Mouse (Mus musculus): ENCODE measurements around the gene Fbxw11. TPM values are rescaled to one million over a fixed set of nuclear protein-coding genes. Genes with fewer than 3 reads are reported as not detected.
A peak's percentile ranks its signal among the peaks of the same experiment; 100 is the strongest.

Gene Fbxw11
- polyA plus RNA-seq, 1 experiment from 2014 or later, result 65.7 TPM

DNA sequence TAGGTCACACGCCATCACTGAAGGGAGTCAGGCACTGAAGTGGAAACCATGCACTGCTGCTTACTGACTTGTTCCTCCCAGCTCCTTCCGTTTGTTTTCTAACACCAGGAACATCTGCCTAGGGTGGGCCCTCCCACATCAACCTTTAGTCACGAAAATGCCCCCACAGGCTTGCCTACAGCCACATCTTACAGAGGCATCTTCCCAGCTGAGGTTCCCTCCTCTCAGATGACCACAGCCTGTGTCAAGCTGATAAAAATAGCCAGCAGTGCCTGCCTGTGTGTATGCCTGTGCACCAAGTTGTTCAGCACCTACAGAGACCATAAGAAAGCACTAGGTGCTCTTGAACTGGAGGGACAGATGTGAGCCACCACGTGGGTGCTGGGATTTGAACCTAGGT lies 106.3 kb downstream of the Fbxw11 start:
- Histone ChIP-seq H3K4me1 (replicated peaks) (0 out of 2 replicates have a peak, but pooled peaks cover 3% of the 10 kb centered on the region), H3K4me2 (replicated peaks) (no peak overlapping the region), H3K9me3 (no peaks in the 10 kb centered on the region), H3K36me3 (peaks cover 4% of the 10 kb centered on the region), H3K27ac (no peak overlapping the region), H3K27me3 (replicated peaks) (no peaks in the 10 kb centered on the region), H3K4me3 (replicated peaks) (no peak overlapping the region), H3K9ac (no peak overlapping the region)
- ATAC-seq, result no peak
- WGBS, result 74% methylated on average over 4 of the region's 4 CpGs

DNA sequence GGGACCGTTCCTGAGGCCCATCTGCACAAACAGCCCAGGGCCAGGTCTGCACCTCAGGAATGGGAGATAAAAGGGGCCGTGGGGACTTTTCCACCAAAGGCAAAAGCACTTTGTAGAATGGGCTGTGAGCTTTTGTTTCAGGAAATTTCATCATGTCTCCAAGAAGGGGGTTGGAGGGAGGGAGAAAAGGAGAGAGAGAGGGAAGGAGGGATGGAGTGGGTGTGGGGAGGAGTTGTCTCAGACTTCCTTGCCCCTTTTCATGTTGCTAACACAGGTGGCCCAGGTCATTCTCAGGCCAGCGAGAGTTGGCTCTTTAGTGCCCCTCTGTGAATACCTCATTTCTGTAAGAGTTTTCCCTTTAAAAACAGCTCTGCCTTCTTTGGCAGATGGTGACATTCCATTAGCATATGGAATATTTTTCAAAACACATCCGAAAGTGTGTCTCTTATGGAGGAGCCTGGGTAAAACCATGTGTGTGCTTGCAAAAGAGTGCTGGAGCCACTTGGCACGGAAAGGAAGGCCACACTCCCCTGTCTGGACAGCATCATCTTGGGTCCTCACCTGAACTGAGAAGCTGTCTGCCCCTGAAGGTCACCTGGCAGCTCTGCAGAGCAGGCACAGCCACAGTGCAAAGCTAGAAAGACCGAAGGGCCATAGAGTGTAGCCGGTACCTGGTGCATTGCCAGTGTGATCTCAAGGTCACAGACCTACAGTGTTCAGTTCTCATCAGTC lies 109.5 kb downstream of the Fbxw11 start:
- WGBS, result 58% methylated on average over 7 of the region's 7 CpGs
- H3K4me3 ChIP-seq (replicated peaks), result no peak overlapping the region
- no peak overlapping the region for H3K9ac ChIP-seq
- no peak for ATAC-seq
- H3K9me3 ChIP-seq, result no peaks in the 10 kb centered on the region
- H3K4me1 ChIP-seq (replicated peaks), result no peaks in the 10 kb centered on the region
- no peaks in the 10 kb centered on the region for H3K27me3 ChIP-seq (replicated peaks)
- no peak overlapping the region for H3K27ac ChIP-seq
- no peaks in the 10 kb centered on the region for H3K36me3 ChIP-seq
- no peak overlapping the region for H3K4me2 ChIP-seq (replicated peaks)

DNA sequence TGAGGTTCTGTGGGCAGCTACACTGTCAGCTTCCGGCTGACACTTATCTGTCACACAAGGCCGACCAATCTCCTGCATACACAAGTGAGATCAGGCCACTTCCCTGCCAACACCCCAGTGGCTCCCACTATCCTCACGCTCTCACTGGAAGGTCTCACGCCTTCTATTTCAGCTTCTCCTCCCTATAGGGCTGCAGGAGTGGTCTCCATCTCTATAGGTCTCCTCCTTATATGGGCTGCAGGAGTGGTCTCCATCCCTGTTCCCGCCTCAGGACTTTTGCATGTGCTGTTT lies 110.0 kb downstream of the Fbxw11 start:
- Histone ChIP-seq H3K9ac (no peak overlapping the region), H3K36me3 (no peaks in the 10 kb centered on the region), H3K27ac (no peak overlapping the region), H3K4me2 (replicated peaks) (no peak overlapping the region), H3K4me3 (replicated peaks) (no peak overlapping the region), H3K4me1 (replicated peaks) (no peaks in the 10 kb centered on the region), H3K9me3 (no peaks in the 10 kb centered on the region), H3K27me3 (replicated peaks) (no peaks in the 10 kb centered on the region)
- ATAC-seq, result no peak
- WGBS, result 74% methylated on average over 5 of the region's 5 CpGs

DNA sequence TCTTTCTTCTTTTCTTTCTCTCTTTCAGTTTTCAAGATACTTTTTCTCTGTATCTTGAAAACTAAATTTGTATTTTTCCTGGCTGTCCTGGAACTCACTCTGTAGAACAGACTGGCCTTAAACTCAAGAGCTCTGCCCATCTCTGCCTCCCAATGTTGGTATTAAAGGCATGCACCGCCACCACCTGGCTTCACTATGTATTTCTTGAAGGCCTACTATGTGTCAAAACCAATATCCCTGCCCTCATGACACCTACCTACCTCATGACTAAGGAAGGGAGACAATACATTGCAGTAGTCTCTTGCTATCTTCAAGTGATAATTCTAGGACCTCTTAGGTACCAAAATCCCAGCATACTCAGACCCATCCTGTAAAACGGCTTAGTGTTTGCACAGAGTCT lies 110.8 kb downstream of the Fbxw11 start:
- Histone ChIP-seq H3K36me3 (no peaks in the 10 kb centered on the region), H3K9me3 (no peaks in the 10 kb centered on the region), H3K4me2 (replicated peaks) (no peak overlapping the region), H3K27me3 (replicated peaks) (no peaks in the 10 kb centered on the region), H3K27ac (no peak overlapping the region), H3K9ac (no peak overlapping the region), H3K4me1 (replicated peaks) (no peaks in the 10 kb centered on the region), H3K4me3 (replicated peaks) (no peak overlapping the region)
- no peak for ATAC-seq
- WGBS, result 88% methylated on average over 2 of the region's 2 CpGs

DNA sequence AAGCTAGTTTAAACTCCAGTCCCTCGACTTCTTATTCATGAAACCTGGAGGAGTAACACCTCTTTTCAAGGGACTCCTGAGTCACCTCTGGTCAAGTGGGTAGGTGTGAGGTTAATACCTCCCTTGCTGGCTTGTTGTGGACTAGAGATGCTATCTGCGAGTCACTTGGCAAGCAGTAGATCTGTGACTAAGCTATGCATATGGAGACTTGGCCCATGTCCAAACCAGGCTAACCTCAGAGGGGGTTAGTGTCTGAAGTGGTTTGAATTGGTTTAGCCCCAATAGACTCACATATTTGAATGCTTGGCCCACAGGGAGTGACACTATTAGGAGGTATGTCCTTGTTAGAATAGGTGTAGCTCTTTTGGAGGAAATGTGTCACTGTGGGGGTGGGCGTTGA lies 120.2 kb downstream of the Fbxw11 start:
- Histone ChIP-seq H3K36me3 (no peaks in the 10 kb centered on the region), H3K4me3 (replicated peaks) (no peak overlapping the region), H3K27ac (no peak overlapping the region), H3K9me3 (no peaks in the 10 kb centered on the region), H3K9ac (no peak overlapping the region), H3K4me1 (replicated peaks) (0 out of 2 replicates have a peak, but pooled peaks cover under 1% of the 10 kb centered on the region), H3K27me3 (replicated peaks) (no peaks in the 10 kb centered on the region), H3K4me2 (replicated peaks) (no peak overlapping the region)
- WGBS, result 69% methylated on average over 3 of the region's 3 CpGs
- no peak for ATAC-seq

DNA sequence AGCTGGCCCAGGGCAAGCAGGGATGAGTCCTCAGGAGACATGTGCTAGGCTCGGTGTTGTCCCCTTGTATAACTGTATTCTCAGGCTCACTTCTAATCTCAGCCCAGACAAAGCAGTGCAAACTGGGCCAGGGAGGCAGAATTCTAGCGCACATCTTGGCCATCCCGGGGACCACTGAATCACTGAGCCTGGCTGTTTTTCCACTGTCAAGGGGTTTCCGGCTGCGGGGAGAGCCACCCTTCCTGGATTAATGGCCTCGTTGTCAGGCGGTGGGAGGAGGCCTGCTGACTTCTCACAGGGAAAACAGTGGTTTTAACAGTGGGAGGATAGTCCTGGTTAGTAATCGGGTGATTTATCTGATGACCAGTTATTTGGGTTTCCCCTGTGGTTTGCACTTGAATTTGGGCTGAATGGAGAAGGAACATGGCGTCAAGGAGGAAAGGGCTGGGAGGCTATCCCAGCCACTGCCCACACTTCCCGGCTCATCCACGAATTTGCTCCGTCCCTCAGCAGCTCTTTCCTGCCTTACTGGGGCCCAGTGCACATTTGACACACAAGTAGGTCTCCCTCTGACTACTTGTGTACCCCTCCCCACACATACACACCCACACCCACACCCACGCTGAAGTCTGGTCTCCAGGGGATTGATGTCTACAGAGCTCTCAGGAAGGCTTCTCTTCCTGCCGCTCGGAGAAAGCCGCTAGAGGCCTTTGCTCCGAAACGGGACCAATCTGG lies 125.1 kb downstream of the Fbxw11 start:
- no peak for ATAC-seq
- Histone ChIP-seq H3K9me3 (no peaks in the 10 kb centered on the region), H3K36me3 (no peaks in the 10 kb centered on the region), H3K4me3 (replicated peaks) (no peak overlapping the region), H3K9ac (no peak overlapping the region), H3K27ac (no peak overlapping the region), H3K4me1 (replicated peaks) (0 out of 2 replicates have a peak, but pooled peaks cover 3% of the 10 kb centered on the region), H3K4me2 (replicated peaks) (no peak overlapping the region), H3K27me3 (replicated peaks) (no peaks in the 10 kb centered on the region)
- 64% methylated on average over 18 of the region's 18 CpGs for WGBS

DNA sequence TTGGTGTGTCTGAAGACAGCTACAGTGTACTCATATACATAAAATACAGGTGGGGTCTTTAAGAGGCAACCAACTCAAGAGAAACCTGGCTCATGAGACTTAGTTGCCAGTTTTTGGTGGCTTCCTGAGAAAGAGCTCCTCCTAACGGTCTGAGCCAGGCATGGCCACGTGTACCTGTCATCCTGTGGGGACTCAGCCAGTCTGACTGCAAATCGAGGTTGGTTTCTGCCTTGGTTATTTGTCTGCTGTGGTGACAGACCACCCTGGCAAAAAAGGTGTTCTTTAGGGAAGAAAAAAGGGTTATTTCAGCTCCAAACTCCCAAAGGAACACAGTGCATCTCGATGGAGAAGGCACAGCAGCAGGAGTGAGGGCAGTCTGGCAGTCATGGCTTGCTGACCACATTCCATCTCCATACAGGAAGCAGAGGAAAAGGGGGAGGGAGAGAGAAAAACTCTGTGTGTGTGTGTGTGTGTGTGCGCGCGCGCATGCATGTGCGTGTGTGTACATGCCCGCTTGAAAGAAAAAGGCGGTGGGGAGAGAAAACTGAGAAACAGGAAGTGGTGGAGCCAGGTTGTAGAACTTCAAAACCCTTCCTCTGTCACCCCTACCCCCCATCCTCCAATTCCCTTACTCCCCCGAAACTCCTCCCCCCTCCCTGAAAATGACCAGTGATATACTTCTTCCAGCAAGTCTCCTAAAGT lies 126.3 kb downstream of the Fbxw11 start:
- Histone ChIP-seq H3K36me3 (no peaks in the 10 kb centered on the region), H3K27me3 (replicated peaks) (no peaks in the 10 kb centered on the region), H3K4me3 (replicated peaks) (no peak overlapping the region), H3K9ac (no peak overlapping the region), H3K9me3 (no peaks in the 10 kb centered on the region), H3K4me2 (replicated peaks) (no peak overlapping the region), H3K4me1 (replicated peaks) (0 out of 2 replicates have a peak, but pooled peaks cover 3% of the 10 kb centered on the region), H3K27ac (no peak overlapping the region)
- ATAC-seq, result no peak
- 77% methylated on average over 12 of the region's 12 CpGs for WGBS

DNA sequence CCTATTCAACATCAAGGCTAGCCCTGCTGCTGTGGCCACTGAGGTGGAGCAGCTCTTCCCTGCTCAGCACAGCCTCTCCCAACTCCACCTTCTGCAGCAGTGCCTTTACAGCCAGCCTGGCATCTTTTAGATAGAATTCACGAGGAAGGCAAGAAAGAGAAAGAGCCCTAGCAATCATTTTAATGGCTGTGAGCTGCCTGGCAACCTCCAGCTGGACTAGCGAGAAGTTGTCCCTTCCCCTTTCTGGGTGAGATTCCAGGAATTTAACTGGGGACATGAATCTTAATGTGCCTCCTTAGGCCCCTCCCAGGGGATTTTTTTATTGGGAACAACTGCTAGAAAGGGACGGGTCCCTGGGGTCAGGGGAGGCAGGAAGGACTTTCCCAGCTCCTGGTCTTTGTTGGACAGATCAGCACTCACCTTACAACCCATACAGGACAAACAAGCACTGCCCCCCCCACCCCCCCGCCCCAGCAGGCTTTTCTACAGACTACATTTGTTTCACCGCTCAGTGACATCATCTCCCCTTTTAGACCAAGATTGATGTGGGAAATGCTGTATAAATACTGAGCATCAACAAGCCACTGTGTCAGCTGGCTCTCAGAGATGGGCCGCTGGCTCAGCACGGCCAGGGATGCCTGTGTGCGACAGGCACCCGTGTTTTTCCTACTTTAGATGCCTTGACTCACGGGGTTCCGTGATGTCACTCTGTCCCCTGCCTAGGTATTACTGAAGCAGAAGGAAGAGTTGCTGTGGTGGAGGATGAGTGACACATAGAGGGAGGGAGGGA lies 138.4 kb downstream of the Fbxw11 start:
- Histone ChIP-seq H3K36me3 (no peaks in the 10 kb centered on the region), H3K4me3 (replicated peaks) (no peak overlapping the region), H3K9me3 (no peaks in the 10 kb centered on the region), H3K4me1 (replicated peaks) (no peaks in the 10 kb centered on the region), H3K27me3 (replicated peaks) (no peaks in the 10 kb centered on the region), H3K9ac (no peak overlapping the region), H3K27ac (no peak overlapping the region), H3K4me2 (replicated peaks) (no peak overlapping the region)
- WGBS, result 35% methylated on average over 11 of the region's 11 CpGs
- peak; percentile 51; the same call in 1 of the 2 replicates for ATAC-seq

DNA sequence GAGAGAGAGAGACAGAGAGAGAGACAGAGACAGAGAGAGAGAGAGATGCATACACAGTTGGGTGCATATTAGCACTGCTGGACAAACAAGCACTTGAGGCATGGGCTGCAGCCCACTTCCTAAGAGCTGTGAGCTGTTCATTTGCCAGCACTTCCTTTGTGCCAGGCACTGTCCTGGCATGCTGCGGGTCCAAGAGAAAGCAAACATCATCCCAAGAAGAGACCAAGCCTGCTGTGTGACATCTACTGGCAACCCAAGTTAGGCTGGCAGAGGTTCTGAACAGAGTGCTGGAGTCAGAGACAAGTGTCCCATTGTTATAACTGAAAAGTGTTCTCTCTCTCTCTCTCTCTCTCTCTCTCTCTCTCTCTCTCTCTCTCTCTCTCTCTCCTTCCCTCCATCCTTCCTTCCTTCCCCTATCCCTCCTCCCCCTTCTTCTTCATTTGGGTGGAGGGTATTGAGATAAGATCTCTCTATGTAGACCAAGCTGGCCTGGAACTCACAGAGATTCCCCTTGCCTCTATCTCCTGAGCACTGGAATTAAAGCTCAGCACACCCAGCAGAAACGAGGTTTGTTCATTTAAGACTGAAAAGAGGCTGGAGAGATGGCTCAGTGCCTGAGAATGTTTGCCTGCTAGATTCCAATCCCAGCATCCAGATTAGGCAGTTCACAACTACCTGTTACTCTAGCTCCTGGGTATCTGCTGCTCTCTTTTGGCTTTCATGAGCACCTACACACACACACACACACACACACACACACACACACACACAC lies 139.3 kb downstream of the Fbxw11 start:
- 52% methylated on average over 2 of the region's 2 CpGs for WGBS
- Histone ChIP-seq H3K4me2 (replicated peaks) (no peak overlapping the region), H3K4me3 (replicated peaks) (no peak overlapping the region), H3K36me3 (no peaks in the 10 kb centered on the region), H3K27ac (no peak overlapping the region), H3K9ac (no peak overlapping the region), H3K4me1 (replicated peaks) (no peaks in the 10 kb centered on the region), H3K9me3 (no peaks in the 10 kb centered on the region), H3K27me3 (replicated peaks) (no peaks in the 10 kb centered on the region)
- ATAC-seq, result no peak

DNA sequence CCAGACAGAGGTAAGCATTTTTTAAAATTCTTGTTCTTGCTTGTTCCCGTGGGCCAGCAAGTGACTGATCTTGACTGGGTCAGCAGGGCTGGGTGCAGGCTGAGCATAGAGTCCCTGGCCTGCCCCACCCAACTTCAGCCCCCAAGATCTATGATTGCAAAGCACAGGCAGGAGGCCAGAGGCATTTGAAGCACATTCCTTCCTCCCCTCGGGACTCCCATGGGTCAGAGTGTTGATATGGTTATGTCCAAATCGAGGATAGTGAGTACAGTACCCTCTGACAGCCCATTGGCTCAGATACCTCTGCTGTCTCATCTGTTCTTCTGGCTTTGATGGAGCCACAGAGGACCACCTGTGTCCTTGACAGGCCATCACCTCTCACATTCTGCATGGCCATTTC lies 140.2 kb downstream of the Fbxw11 start:
- H3K9ac ChIP-seq, result no peak overlapping the region

DNA sequence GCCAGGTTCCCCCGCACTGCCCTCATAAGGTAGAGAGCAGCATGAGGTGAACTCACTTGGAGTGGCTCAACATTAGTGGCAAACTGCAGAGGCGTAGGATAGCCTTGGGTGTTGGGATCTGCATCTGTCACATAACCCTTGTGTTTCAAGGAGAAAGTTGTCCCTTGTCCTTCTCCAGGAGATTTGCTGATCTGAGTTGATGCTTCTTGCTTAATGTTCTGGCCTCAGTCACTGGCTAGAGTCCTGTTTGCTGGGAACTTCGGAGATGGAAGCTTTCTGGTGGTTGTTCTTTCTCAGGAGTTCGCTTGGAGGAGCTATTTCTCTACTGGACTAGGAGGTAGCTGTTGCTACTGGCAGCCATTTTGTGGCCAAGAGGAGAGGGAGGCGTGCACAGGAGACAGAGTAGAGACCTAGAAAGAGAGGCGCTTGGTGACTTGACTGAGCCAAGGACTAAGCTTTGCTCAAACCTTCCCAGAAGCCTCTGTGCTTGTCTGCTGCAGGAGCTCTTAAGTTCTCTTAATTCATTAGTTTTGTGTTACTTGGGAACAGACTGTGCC lies 143.1 kb downstream of the Fbxw11 start:
- Histone ChIP-seq H3K9me3 (no peaks in the 10 kb centered on the region), H3K4me2 (replicated peaks) (no peak overlapping the region), H3K27me3 (replicated peaks) (no peaks in the 10 kb centered on the region), H3K4me1 (replicated peaks) (no peaks in the 10 kb centered on the region), H3K4me3 (replicated peaks) (no peak overlapping the region), H3K27ac (no peak overlapping the region), H3K9ac (no peak overlapping the region), H3K36me3 (no peaks in the 10 kb centered on the region)
- WGBS, result 86% methylated on average over 6 of the region's 6 CpGs
- ATAC-seq, result no peak

More for the DNA sequence above, 140.2 kb downstream of the Fbxw11 start:
- no peak for ATAC-seq
- H3K36me3 ChIP-seq, result no peaks in the 10 kb centered on the region
- no peaks in the 10 kb centered on the region for H3K27me3 ChIP-seq (replicated peaks)
- WGBS, result 53% methylated on average over 3 of the region's 3 CpGs
- no peaks in the 10 kb centered on the region for H3K9me3 ChIP-seq
- no peaks in the 10 kb centered on the region for H3K4me1 ChIP-seq (replicated peaks)
- H3K4me3 ChIP-seq (replicated peaks), result no peak overlapping the region
- H3K27ac ChIP-seq, result no peak overlapping the region
- no peak overlapping the region for H3K4me2 ChIP-seq (replicated peaks)
